Mouse (Mus musculus) testis, postnatal 14 days (tissue): ENCODE data around the gene Slc27a5.
A peak's percentile ranks its signal among the peaks of the same experiment; 100 is the strongest.

Source experiments
- DNase-seq: peaks from one replicate; pipeline ENCODE4 v3.0.0; 2021; ENCODE audit warnings: low spot score

The Slc27a5 gene

GRCm38 (mm10) chr7:12980291-12980690, 17.7 kb downstream of the Slc27a5 start:
- no peak for DNase-seq

GRCm38 (mm10) chr7:12979776-12980175, 18.2 kb downstream of the Slc27a5 start:
- no peak for DNase-seq

- DNase-seq: no peak
Observed at GRCm38 (mm10) chr7:12978931-12979722, 18.9 kb downstream of the Slc27a5 start.

- DNase-seq: peak; percentile 96
Observed at GRCm38 (mm10) chr7:12977682-12978389, 20.2 kb downstream of the Slc27a5 start, which contains the start of gene Zfp446. TSS of gene Zfp446 (plus strand) at chr7:12977848.

GRCm38 (mm10) chr7:12970906-12971305, 27.1 kb downstream of the Slc27a5 start:
- DNase-seq: no peak

- DNase-seq: peak; percentile 49
Observed at GRCm38 (mm10) chr7:12966104-12966845, 31.7 kb downstream of the Slc27a5 start.

GRCm38 (mm10) chr7:12965678-12966091, 32.3 kb downstream of the Slc27a5 start, which contains the start of gene Zfp324:
TSS of gene Zfp324 (plus strand) at chr7:12965838.
- peak; percentile 85 for DNase-seq

- DNase-seq: peak; percentile 36
Observed at GRCm38 (mm10) chr7:12961511-12962141, 36.4 kb downstream of the Slc27a5 start.

- DNase-seq: no peak
Observed at GRCm38 (mm10) chr7:12959718-12960117, 38.3 kb downstream of the Slc27a5 start.

- DNase-seq: no peak
Observed at GRCm38 (mm10) chr7:12958948-12959347, 39.0 kb downstream of the Slc27a5 start.

GRCm38 (mm10) chr7:12957511-12957910, 40.5 kb downstream of the Slc27a5 start:
- DNase-seq: no peak

- DNase-seq: no peak
Observed at GRCm38 (mm10) chr7:12954896-12955295, 43.1 kb downstream of the Slc27a5 start.

- no peak for DNase-seq
Observed at GRCm38 (mm10) chr7:12949872-12950229, 48.1 kb downstream of the Slc27a5 start.

GRCm38 (mm10) chr7:12949032-12949871, 48.7 kb downstream of the Slc27a5 start:
- DNase-seq: peak; percentile 91

GRCm38 (mm10) chr7:12943488-12943887, 54.5 kb downstream of the Slc27a5 start:
- no peak for DNase-seq

- DNase-seq: no peak
Observed at GRCm38 (mm10) chr7:12940599-12940998, 57.4 kb downstream of the Slc27a5 start.
